Mouse (Mus musculus) regulatory T cell (primary cell): ENCODE results near the gene Prkcb.

Source experiments
- in situ Hi-C: fragments of 300-600 bp; cut with MboI, MseI; formaldehyde crosslinking; loops from one replicate; pipeline ENCODE4 v1.15.1; 2025; ENCODE audit warnings: high pct_unique_total_duplicates

Gene Prkcb

DNA sequence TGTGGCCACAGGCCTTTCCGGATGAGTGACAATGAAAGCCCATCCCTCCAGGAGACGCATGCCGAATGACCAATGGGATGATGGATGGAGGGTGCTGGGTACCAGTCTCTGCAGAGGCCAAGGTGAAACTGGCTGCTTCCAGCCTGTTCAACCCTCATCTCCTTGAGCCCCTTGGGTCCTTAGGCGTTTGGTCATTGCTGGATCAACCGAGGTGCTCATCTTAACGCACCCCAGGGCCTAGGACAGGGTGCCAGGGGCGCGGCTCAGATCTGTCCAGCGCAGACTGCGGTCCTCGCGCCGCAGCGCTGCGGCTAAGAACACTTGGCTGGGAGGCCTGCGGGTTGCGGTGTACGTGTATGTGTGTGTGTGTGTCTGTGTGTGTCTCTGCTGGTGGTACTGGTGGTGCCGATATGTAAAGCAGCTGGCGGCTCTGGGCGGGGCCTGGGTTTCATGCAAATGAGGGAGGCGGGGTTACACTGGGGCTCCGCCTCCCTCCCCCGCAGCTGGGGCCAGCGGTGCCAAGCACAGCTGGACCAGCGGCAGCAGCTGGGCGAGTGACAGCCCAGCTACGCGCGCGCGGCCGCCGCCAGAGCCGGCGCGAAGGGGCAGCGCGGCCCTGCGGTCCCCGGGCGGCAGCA lies at the start of gene Prkcb:
TSS of gene Prkcb (plus strand) at position 147 of the 638 bp plus-strand sequence.
- in situ Hi-C loops = loop anchor here (10.0 kb wide), 1 partner anchor 656 kb away; no protein-coding TSS in a partner anchor

DNA sequence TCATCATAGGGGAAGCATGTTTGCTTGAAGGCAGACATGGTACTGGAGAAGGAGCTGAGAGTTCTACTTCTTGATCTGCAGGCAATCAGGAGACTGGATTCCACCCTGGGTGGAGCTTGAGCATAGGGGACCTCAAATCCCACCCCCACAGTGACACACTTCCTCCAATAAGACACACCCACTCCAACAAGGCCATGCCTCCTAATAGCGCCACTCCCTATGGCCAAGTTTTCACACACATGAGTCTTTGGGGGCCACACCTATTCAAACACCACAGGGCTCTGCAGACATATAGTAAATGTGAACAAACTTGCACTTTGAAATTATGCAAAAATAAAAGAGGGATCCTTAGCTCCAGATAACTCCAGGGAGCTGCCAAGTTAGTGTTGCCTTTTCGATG lies 49.6 kb upstream of the Prkcb start:
- in situ Hi-C loops = no loop called here

DNA sequence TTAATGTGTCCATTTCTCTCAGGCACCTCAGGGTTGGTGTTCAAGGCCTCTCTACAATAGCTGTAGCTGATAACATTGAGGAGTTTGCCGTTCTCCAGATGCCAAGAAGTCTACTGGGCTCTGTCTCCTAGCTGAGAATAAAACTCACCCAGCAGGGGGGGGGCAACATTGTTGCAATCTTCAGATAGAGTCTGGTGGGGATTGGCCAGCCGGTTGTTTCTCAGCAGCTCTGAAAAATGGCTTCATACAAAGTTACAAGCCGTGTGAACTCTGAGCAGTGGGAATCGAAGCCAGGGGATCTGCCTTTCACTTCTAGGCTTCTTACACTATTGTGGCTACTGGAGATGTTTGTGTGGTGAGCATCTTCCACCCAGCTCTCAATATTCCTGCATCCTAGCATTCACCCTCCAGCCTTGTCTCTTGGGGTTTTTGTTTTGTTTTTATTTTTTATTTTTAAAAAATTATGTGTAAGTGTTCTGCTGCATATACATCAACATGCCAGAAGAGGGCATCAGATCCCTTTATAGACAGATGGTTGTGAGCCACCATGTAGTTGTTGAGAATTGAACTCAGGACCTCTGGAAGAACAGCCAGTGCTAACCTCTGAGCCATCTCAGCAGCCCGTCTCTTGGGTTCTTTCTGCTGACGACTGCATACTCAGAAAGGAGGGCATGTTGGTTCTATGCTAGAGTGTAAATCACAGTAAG lies 48.0 kb upstream of the Prkcb start:
- in situ Hi-C loops = loop anchor here (5.0 kb wide), 1 partner anchor 38 kb away; no protein-coding TSS in a partner anchor

DNA sequence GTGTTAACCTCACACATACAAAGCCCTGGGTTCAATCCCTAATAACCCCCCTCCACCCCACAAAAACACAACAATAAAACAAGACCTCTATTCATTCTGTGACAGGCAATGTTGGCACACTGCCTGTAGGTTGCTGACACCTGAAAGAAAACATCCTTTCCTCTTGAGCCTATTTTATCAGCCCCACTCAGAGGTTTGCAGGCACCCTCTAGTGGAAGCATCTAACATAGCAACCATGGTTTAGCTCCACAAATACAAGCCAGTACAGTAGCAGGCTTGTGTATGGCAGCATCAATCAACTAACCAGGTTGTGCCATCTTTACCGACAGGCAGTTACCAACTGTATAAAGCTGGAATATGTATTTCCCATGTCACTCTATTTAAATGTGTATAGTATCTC lies 46.3 kb upstream of the Prkcb start:
- in situ Hi-C loops = loop anchor here (5.0 kb wide), 1 partner anchor 40 kb away; no protein-coding TSS in a partner anchor

DNA sequence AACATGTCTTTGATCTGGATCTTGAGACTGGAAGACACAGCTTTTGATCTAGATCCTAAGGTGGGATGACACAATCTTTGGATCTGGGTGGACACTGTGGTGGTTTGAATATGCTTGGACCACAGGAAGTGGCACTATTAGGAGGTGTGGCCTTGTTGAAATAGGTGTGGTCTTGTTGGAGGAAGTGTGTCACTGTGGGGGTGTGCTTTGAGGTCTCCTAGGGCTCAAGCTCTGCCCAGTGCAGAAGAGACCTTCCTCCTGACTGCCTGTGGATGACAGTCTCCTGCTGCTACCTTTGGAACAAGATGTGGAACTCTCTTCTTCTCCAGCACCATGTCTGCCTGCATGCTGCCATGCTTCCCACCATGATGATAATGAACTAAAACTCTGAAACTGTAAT lies 45.8 kb upstream of the Prkcb start:
- in situ Hi-C loops = loop anchor here (5.0 kb wide), 1 partner anchor 40 kb away; no protein-coding TSS in a partner anchor

DNA sequence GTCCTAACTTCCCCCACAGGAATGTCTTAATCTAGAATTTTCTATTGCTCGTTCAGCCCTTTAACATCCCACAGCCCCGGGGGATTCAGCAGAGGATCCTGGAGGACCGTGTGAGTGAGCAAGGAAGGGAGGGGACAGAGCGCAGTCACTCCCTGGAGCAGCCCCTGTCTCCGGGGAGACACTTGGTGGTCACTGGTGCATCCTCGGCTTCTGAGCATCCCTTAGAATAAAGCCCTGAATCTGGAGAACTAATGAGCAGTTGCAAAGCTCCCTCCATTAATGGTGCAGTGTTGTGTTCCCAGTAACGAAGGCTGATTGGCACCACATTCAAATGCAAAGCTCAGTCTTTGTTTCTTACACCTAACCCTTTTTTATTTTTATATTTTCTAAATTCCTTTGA lies 44.4 kb upstream of the Prkcb start:
- in situ Hi-C loops = loop anchor here (5.0 kb wide), 1 partner anchor 42 kb away; no protein-coding TSS in a partner anchor

DNA sequence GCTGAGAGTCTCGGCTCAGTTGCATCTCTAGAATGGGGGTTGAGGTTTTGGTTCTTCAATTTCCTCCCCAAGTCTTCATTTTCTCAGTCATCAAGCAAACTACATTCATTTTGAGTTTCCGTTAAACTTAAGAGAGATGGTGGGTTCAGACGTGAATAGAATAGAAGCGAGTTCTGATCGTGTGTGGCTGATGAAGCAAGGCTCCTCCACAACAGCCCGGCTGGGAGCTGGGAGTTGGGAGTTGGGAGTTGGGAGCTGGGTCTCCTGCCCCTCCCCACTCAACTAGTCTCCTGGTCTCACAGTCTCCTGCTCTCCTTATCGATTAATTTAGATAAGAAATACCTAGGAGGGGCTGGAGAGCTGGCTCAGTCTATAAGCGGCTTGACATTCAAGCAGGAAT lies 44.0 kb upstream of the Prkcb start:
- in situ Hi-C loops = loop anchor here (5.0 kb wide), 1 partner anchor 42 kb away; no protein-coding TSS in a partner anchor

DNA sequence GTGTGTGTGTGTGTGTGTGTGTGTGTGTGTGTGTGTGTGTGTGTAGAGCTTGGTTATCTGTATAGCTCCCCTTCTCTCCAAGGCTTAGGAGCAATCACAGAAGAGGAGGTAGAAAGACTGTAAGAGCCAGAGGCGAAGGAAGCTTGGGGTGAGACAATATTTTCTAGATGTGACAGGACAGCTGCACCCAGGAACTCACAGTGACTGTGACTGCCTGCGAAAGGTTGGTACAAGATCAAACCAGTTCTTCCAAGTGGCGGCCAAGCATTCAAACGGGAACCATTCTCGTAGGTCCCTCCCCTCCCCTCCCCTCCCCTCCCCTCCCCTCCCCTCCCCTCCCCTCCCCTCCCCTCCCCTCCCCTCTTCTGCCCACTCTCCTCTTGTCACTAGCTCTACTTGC lies 42.6 kb upstream of the Prkcb start:
- in situ Hi-C loops = loop anchor here (5.0 kb wide), 3 partner anchors 51 to 676 kb away; no protein-coding TSS in a partner anchor

DNA sequence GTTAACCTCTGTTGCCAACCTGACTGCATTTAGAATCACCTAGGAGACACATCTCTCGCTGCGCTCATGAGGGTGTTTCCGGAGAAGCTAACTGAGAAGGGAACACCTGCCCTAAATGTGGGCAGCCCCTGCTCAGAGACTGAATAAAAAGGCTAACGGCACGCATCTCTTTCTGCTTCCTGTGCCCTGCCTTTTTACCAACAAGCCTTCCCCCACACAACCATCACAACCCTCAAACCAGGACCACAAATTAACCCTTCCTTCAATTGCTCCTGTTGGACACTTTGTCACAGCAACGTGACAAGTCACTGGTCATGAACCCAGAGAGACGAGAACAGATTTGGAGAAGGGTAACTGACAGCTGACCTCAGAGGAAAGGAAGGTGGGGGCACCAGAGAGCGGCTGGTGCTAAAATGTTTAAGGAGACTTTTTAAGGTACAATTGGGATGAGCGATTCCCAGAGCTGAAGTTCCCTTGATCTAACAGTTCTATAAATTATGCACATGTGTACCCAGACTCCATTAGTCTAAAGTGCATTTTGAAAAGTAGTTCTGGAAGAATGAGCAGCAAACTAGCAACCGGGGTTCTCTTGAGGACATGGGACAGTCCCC lies 41.2 kb upstream of the Prkcb start:
- in situ Hi-C loops = loop anchor here (5.0 kb wide), 3 partner anchors 50 to 675 kb away; no protein-coding TSS in a partner anchor

DNA sequence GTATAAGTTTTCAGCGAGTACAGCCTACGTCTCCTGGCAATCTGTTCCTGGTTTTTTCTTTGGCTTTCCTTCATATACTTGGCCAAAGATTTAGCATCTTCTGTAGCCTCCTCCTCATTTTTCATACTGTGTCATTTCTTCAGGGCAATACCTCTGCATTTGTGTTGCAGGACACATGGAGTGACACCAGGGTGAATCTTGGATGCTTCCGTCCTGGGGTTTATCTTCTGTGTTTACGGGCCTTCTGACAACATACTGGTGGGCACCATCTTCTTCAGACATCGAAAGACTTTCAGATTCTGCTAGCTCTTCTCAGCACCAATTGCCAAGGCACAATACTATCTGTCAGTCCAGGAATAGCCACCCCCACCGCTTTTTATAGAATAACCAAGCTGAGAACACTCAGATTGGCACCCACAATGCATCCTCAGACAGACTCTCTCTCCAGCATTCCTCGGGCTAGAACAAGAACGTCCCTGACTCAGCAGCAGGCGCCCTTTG lies 39.2 kb upstream of the Prkcb start:
- in situ Hi-C loops = loop anchor here (5.0 kb wide), 3 partner anchors 48 to 673 kb away; no protein-coding TSS in a partner anchor

DNA sequence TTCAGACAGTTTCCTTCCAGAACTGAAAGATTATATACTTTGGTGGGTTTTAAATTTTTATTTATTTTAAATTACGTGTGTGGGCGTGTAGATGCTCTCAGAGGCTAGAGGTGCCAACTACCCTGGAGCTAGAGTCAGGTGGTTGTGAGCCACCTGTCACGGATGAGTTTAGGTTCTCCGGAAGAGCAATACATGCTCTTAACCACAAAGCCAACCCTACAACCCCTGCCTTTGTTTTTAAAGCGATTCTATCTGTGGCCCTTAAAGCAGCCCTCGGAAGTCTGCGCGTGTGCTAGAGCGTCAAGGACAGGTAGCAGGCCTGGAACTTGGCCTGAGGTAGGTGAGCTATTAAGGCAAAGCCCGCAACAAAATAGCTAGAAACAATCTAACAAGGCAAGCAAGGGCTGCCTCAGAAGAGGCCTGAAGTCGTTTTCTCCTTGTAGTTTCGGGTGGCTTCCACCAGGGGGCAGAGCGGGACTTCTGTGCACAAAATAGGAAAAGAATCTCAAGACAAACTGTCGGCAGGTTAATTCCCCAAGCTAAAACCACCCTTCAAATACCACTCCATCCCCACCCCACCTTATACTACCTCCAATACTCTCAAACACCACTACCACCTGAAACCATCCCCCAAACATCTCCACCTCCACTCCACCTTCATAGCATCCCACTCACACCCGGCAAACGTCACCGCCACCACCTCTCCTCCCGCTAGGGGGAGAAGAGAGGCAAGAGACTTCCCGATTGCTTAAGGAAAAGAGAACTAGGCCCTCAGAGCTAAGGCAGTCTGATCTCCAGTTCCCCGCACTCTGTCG lies 37.1 kb upstream of the Prkcb start:
- in situ Hi-C loops = no loop called here

DNA sequence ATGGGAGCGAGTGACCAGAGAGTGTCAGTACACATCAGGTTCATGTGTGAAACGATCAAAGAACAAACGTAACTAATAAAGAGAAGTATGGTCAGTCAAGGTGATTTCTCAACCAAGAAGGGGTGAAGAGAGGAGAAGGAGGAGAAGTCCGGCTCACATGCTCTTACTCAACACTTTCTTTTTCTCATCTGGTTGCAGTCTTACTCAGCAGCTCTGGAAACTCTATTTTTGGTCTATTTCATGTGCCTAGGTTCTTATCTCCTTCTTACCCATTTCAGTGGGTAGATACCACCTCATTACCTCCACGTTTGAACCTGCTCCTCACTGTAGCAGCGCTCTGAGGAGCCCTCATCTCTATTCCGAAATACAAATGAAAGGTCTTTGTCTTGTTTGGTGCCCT lies 31.8 kb upstream of the Prkcb start:
- in situ Hi-C loops = no loop called here

DNA sequence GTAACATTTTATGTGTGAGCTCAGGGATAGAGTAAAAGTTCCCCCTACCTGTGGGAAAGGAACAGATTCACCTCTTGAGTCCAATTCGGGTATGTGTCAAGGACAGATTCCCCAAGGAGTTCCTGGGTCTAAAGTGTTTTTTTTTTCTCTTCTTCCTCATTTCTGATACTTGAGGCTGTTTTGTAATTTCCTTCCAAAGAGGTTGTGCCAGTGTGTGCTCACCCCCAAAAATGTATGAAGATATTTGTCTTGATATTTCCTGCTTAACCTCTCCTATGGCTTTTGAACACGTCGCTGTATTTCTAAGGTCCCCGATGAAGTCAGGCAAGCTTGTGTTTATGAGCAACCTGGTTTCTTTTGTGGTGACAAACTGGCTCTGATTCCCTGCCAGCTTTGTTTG lies 30.0 kb upstream of the Prkcb start:
- in situ Hi-C loops = no loop called here

DNA sequence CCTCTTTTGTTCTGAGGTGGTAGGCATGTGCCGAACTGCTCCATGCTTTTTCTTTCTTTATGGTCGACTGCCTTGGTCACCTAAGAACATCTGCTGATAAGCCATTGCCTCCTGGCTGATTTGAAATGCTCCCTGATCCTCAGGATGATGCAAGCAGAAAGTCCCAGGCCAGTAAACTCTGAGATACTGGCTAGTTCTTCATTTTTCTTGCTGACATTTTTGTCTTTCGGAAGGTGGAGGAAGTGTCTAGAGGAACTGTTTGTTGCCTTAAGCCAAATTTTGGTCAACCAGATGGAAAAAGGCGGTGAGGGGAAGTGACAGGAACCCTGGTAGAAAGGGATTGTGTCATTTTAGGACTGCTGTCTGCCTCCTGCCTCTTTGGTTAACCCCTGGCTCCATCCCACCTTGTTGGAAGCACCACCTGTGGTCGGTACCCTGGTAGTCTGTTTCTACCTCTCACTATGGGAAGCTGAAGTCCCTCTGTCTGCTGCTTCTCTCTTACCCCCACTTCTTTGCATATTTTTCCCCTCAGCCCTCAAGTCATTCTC lies 28.4 kb upstream of the Prkcb start:
- in situ Hi-C loops = no loop called here

DNA sequence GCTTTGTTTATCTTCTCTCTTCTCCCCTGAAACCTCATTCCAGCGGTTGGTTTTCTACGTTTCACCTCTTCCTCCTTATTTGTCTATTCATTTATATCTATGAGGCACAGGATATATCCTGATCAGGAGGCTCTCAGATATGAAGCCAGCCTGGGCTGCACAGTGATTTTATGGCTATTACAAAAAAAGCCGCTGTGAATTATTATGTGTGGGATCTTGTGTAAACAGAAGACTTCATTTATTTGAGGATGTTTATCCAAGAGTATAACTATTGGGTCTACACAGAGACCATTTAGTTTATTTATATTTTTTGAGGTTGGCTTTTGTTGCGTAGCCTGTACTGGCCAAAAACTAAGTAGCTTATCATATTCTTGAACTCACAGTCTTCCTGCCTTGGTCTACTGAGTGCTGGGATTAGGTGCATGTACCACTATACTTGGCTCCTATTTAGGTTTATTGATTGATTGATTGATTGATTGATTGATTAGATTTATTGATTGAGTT lies 19.5 kb upstream of the Prkcb start:
- in situ Hi-C loops = no loop called here

DNA sequence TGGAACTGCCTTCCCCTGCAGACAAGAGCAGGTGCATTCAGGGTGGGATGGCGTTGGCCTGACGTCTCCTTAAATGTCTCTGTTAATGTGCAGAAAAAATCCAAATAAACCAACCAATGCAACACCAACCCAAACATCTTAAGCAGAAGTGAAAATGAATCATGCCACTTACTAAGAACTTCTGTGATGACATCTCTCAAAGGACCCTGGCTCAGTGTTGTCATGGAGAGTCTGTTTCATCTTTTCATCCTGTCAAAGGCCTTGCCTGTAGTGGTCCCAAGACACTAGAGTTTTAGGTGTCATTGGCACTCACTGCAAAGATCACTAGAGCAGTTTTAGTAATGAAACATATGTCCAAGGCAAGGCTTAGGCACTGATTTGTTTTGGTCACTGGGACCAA lies 16.2 kb upstream of the Prkcb start:
- in situ Hi-C loops = no loop called here

DNA sequence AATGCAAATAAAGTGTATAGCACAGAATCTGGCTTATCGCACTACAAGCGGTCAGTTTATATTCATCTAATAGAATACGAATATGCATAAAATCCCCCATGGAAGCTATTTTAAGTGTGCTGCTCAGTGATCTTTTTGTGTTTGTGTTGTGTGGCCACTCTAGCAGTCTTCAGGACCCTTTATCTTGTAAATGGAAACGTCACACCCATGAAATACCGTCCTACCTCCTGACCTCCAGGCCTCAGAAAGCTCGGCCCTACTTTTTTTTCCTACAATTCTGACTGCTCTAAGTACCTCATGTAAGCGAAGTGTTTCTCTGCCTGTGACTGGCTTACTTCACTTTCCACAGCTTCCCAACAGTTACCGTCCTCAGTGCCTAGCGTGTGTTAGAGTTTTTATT lies 9.0 kb upstream of the Prkcb start:
- in situ Hi-C loops = no loop called here

DNA sequence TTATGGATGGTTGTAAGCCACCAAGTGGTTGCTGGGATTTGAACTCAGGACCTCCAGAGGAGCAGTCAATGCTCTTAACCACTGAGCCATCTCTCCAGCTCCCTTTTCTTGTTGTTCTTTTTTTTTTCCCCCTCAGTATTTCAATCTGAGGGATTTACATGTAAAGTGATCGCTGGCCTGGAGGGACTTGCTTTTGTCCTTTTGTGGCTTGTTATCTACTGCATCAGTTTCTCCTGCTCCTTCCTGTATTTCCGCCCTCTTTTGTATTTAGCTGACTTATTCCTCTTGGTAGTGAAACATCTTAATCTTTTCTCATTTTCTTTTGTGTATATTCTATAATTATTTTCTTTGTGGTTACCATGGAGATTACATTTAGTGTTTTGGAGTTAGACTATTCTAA lies 8.2 kb upstream of the Prkcb start:
- in situ Hi-C loops = loop anchor here (10.0 kb wide), 1 partner anchor 664 kb away; no protein-coding TSS in a partner anchor

DNA sequence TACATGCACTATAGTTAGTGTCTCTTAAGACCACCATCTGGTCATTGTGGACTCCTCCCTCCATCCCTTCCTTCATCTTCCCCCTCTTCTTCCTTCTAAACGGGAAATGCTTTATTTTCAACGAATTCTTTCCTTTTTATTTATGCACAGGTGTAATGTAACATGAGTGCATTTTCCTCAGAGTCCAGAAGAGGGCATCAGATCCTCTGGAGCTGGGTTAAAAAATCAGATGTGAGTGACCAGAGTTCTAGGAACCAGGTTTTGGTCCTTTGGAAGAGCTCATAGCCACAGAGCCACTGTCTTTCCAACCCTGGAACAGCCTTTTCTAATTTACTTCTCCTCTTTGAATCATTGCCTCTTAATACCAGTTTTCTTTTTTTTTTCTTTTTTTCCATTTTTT lies 6.0 kb upstream of the Prkcb start:
- in situ Hi-C loops = loop anchor here (10.0 kb wide), 1 partner anchor 662 kb away; no protein-coding TSS in a partner anchor

DNA sequence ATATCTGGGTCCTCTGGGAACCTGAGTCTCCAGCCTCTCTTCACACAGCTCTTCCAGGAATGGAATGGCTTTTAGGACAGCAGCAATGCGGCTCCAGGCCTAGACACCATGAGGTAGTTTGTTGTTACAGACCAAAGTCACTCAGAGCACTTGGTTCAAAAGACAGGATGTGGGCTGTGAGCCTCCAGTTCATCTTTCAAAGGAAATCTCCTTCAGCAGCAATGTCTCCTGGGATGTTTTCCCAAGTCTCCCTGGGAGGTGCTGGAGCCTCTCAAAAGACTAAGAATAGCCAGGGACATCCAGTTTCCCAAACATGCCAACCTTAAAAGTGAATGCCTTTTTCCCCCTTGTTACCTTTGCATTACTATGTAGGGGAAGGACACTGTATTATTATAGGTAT lies 1.3 kb upstream of the Prkcb start:
- in situ Hi-C loops = loop anchor here (10.0 kb wide), 1 partner anchor 658 kb away; no protein-coding TSS in a partner anchor
